Mouse (Mus musculus) frontal cortex, postnatal 36 days (tissue): Measurements from ENCODE around the gene Slc51a.

Source experiments
- DNase-seq, 2 experiments: peaks; one replicate each; pipeline ENCODE4 v3.0.0; 2022; ENCODE audit warnings: low spot score in 2 of 2

Slc51a gene

DNA sequence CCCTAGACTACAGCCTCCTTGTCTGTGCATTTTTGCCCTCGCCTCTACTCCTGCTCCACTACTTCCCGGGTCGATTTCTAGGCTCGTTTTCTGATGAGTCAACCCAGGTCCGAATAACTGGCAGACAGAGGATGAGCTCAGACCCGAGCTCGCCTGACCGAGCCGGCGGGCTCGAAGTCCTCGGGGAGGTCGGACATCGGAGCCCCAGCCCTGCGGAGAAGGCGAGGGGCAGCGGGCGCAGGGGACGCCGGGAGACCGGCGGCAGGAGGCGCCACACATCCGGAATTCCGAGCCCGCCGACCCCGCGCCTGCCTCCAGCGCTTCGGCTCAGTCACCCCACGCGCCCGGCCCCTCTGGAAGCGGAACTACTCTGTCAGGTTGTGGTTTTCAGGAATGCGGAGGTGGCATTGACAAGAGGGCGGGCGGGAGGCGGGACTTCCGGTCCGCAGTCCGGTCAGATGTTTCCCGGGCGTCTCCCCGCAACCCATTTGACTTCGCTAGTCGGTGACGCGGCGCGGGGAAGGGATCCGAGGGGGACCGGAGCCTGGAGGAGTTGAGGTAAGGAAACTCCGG is 57.1 kb downstream of the Slc51a start, which contains the start of gene Pcyt1a:
TSS of gene Pcyt1a (plus strand) at position 448 of the 573 bp plus-strand sequence.
- DNase-seq, result peak; percentile 88 to 92

DNA sequence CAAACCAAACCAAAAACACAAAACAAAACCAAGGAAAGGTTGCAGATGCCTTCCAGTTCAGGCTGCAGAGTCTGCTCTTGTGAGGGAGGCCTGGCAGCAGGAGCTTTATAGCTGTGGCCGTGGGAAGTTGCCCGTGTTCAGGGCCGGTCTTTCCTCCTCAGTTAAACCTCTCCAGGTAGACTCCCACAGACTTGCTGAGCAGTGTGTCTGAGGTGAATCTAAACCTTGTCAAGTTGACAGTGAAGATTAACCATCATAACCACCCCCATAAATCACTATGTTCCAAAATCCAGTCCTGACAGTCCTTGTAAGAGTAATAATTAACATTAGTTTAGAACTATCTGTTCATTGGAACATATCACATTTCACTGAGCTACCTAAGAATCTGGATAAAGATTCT is 60.2 kb downstream of the Slc51a start:
- DNase-seq, result no peak
